Mouse (Mus musculus) mouse embryonic stem cell (cell line): ENCODE measurements around the gene Nrip3.

Experiments used
- in situ Hi-C, 2 experiments: fragments of 300-500 bp; cut with MboI; formaldehyde crosslinking; loops; 1 replicate in 1 of 2; 3 replicates in 1 of 2; pipeline ENCODE4 v1.14.3; 2019 to 2020; ENCODE audit warnings: low sequenced_read_pairs in 2 of 2, low pct_unique_long_range_greater_than_20kb in 1 of 2, mixed read lengths in 1 of 2; ENCODE audit not compliant: unreplicated experiment in 1 of 2

Nrip3 gene

GRCm38 (mm10) chr7:109719286-109719685 is 62.5 kb downstream of the Nrip3 start:
- in situ Hi-C loops: loop anchor here in 1 of 2 experiments (10.0 kb wide), 1 partner anchor 174 kb away; no protein-coding TSS in a partner anchor

GRCm38 (mm10) chr7:109713434-109713982 is 68.3 kb downstream of the Nrip3 start:
- in situ Hi-C loops: loop anchor here in 1 of 2 experiments (10.0 kb wide), 1 partner anchor 169 kb away; no protein-coding TSS in a partner anchor

- in situ Hi-C loops: loop anchor here in 1 of 2 experiments (10.0 kb wide), 1 partner anchor 167 kb away; no protein-coding TSS in a partner anchor
Measured at GRCm38 (mm10) chr7:109712198-109712597, 69.6 kb downstream of the Nrip3 start.

- in situ Hi-C loops: loop anchor here in 1 of 2 experiments (10.0 kb wide), 1 partner anchor 165 kb away; no protein-coding TSS in a partner anchor
Measured at GRCm38 (mm10) chr7:109710069-109710468, 71.8 kb downstream of the Nrip3 start.

GRCm38 (mm10) chr7:109708961-109709382 is 72.9 kb downstream of the Nrip3 start:
- in situ Hi-C loops: no loop called here
